Mouse (Mus musculus) ES-E14 (cell line): ENCODE data around the gene Nrg3.

ENCODE experiments used
- CHD2 ChIP-seq: IDR thresholded peaks from 2 replicates; pipeline ENCODE4 v1.6.1; 2014; ENCODE audit warnings: mild to moderate bottlenecking, low read depth, low read length, inconsistent platforms
- MAFK ChIP-seq: IDR thresholded peaks from 2 replicates; pipeline ENCODE4 v1.6.1; 2014; ENCODE audit warnings: mild to moderate bottlenecking, low read depth, low read length, inconsistent platforms; ENCODE audit not compliant: insufficient read depth
- ZC3H11A ChIP-seq: IDR thresholded peaks from 2 replicates; pipeline ENCODE4 v1.6.1; 2012; ENCODE audit warnings: low read depth, mild to moderate bottlenecking, inconsistent platforms, low read length, borderline replicate concordance
- ZNF384 ChIP-seq: IDR thresholded peaks from 2 replicates; pipeline ENCODE4 v1.6.1; 2012; ENCODE audit warnings: low read depth, low read length, inconsistent platforms

- TF ChIP-seq ZNF384 = no peak
- no peak for TF ChIP-seq ZC3H11A
- TF ChIP-seq MAFK = no peak
- TF ChIP-seq CHD2 = no peak
These were observed 625.3 kb downstream of the Nrg3 start for GRCm38 (mm10) chr14:38847566-38847965.
